Mouse (Mus musculus) erythroblast, embryonic 14.5 days (primary cell): ENCODE results near the gene Mum1l1. TPM values are rescaled to one million over a fixed set of nuclear protein-coding genes. Genes with fewer than 3 reads are reported as not detected.
A peak's percentile ranks its signal among the peaks of the same experiment; 100 is the strongest.
"Not testable (repeated sequence)": the region's sequence is repeated elsewhere in the genome, so short reads cannot be mapped to it uniquely, and the experiment has no call there.

Experiments used
- H3K27me3 ChIP-seq: 2 replicates; pipeline ENCODE4 v1.6.1; 2012; ENCODE audit warnings: inconsistent platforms; ENCODE audit not compliant: control insufficient read depth
- H3K36me3 ChIP-seq: 2 replicates; pipeline ENCODE4 v1.6.1; 2012; ENCODE audit warnings: mild to moderate bottlenecking, inconsistent platforms; ENCODE audit not compliant: control insufficient read depth
- H3K4me1 ChIP-seq: 2 replicates; pipeline ENCODE4 v1.6.1; 2012; ENCODE audit warnings: inconsistent platforms; ENCODE audit not compliant: control insufficient read depth
- H3K4me3 ChIP-seq: replicated peaks from 2 replicates; pipeline ENCODE3; 2012; ENCODE audit warnings: moderate library complexity, mild to moderate bottlenecking, inconsistent platforms
- H3K9me3 ChIP-seq: 2 replicates; pipeline ENCODE4 v1.6.1; 2012; ENCODE audit warnings: low read length, inconsistent platforms, mixed read lengths; ENCODE audit not compliant: control insufficient read depth
- GATA1 ChIP-seq: IDR thresholded peaks from 2 replicates; pipeline ENCODE4 v1.6.1; 2012; ENCODE audit warnings: low read length, inconsistent platforms, mixed read lengths
- TAL1 ChIP-seq: IDR thresholded peaks from 3 replicates; pipeline ENCODE4 v1.6.1; 2012; ENCODE audit warnings: low read length, inconsistent platforms, mixed read lengths
- polyA plus RNA-seq: library from polyadenylated mRNA; stranded (reverse); fragments of >175 nt; gene quantifications from 2 replicates; pipeline ENCODE4 v1.2.3, GENCODE M21; 2012

Mum1l1 gene
- not detected in 2 replicates for polyA plus RNA-seq

DNA sequence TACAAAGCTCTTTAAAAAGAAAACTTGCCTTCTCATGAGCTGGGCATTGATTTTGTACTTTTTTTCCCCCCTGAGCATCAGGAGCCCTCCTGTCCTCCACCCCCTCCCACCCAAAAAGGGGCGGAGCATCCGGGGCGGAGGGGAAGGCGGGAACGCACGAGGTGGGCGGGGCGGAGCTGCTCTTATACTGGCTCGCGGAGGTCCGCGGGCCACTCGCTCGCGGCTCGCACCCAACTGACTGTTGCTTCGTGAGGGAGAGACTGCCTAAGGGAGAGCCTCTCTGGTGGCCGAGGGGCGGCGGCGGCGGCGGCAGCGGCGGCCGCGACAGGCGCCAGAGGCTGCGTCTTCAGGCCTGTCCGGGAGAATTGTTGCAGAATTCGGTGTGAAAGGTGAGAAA, at the start of gene Mum1l1:
Mum1l1 (plus strand) TSS at position 214 of the 397 bp plus-strand sequence.
- Histone ChIP-seq H3K4me1 (peaks cover 1% of the 10 kb centered on the region; the same call in 1 of the 2 replicates), H3K4me3 (peak within 1 kb of the TSS; percentile 46), H3K36me3 (no peaks in the 10 kb centered on the region), H3K9me3 (no peaks in the 10 kb centered on the region), H3K27me3 (no peaks in the 10 kb centered on the region)
- no peak for TF ChIP-seq GATA1
- TF ChIP-seq TAL1, result no peak

DNA sequence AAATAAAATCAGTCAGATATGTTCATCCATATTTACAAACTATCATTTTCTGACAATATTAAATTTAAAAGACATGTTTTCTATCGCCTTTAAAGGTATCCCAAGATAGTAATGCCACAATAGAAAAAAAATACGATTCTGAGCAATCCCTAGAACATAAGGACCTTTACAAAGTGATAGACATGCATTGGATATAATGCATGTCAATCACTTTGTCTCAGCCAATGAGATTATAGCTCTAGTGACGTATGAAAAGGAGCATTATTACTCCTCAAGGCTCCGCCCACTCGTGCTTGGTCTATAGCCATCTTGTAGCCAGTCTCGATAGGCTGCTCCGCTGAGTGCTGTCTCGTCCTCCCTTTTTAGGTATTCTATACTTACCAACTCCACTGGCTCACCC, 30.9 kb upstream of the Mum1l1 start, which contains the start of gene 4933428M09Rik:
4933428M09Rik (plus strand) TSS at position 301 of the 400 bp plus-strand sequence.
- Histone ChIP-seq H3K9me3 (no peaks in the 10 kb centered on the region; the same call in 1 of the 2 replicates), H3K4me3 (no peak within 1 kb of the TSS), H3K27me3 (no peaks in the 10 kb centered on the region), H3K4me1 (no peaks in the 10 kb centered on the region), H3K36me3 (no peaks in the 10 kb centered on the region)
- TF ChIP-seq TAL1 (no peak), GATA1 (no peak)

- not testable (repeated sequence) for H3K9me3 ChIP-seq, H3K27me3 ChIP-seq, H3K36me3 ChIP-seq, H3K4me1 ChIP-seq, H3K4me3 ChIP-seq
Measured at GRCm38 (mm10) chrX:139191506-139191905, 18.3 kb upstream of the Mum1l1 start.

- no peak for TF ChIP-seq GATA1
- no peak for TF ChIP-seq TAL1
- Histone ChIP-seq H3K27me3 (no peaks in the 10 kb centered on the region), H3K4me3 (no peak overlapping the region), H3K36me3 (no peaks in the 10 kb centered on the region), H3K4me1 (no peaks in the 10 kb centered on the region), H3K9me3 (no peaks in the 10 kb centered on the region)
Measured at GRCm38 (mm10) chrX:139194572-139195279, 15.1 kb upstream of the Mum1l1 start.

- H3K9me3 ChIP-seq, H3K36me3 ChIP-seq, H3K4me3 ChIP-seq, H3K4me1 ChIP-seq, H3K27me3 ChIP-seq: not testable (repeated sequence)
Measured at GRCm38 (mm10) chrX:139209191-139209828, 532 bp upstream of the Mum1l1 start.

- H3K4me3 ChIP-seq, result no peak overlapping the region
- H3K36me3 ChIP-seq, result no peaks in the 10 kb centered on the region
- H3K4me1 ChIP-seq, result peaks cover 1% of the 10 kb centered on the region; the same call in 1 of the 2 replicates
- H3K27me3 ChIP-seq, result peaks cover 2% of the 10 kb centered on the region; the same call in 1 of the 2 replicates
- no peaks in the 10 kb centered on the region for H3K9me3 ChIP-seq
- TF ChIP-seq TAL1 (no peak), GATA1 (no peak)
Measured at GRCm38 (mm10) chrX:139214765-139215164, 4.9 kb downstream of the Mum1l1 start.

- Histone ChIP-seq H3K4me3 (no peak overlapping the region), H3K4me1 (no peaks in the 10 kb centered on the region), H3K27me3 (peaks cover 2% of the 10 kb centered on the region; the same call in 1 of the 2 replicates), H3K9me3 (no peaks in the 10 kb centered on the region), H3K36me3 (no peaks in the 10 kb centered on the region)
- no peak for TF ChIP-seq GATA1
- TF ChIP-seq TAL1, result no peak
Measured at GRCm38 (mm10) chrX:139216409-139216808, 6.6 kb downstream of the Mum1l1 start.

- Histone ChIP-seq H3K4me1 (no peaks in the 10 kb centered on the region), H3K4me3 (peak overlapping the region; percentile 54), H3K36me3 (no peaks in the 10 kb centered on the region), H3K9me3 (no peaks in the 10 kb centered on the region), H3K27me3 (peaks cover 2% of the 10 kb centered on the region; the same call in 1 of the 2 replicates)
- TF ChIP-seq TAL1 (no peak), GATA1 (no peak)
Measured at GRCm38 (mm10) chrX:139216991-139217593, 7.2 kb downstream of the Mum1l1 start.

- H3K9me3 ChIP-seq, result no peaks in the 10 kb centered on the region
- peaks cover 2% of the 10 kb centered on the region; the same call in 1 of the 2 replicates for H3K27me3 ChIP-seq
- TF ChIP-seq GATA1 (no peak), TAL1 (no peak)
- no peak overlapping the region for H3K4me3 ChIP-seq
- no peaks in the 10 kb centered on the region for H3K4me1 ChIP-seq
- no peaks in the 10 kb centered on the region for H3K36me3 ChIP-seq
Measured at GRCm38 (mm10) chrX:139217776-139218175, 7.9 kb downstream of the Mum1l1 start.
